Mouse (Mus musculus) spleen, adult 12 weeks (tissue): ENCODE measurements at regions not wholly inside any gene's neighbourhood (a gene's known extent, or its start where the extent isn't known, plus 50 kb on each side); places are given as distances from the start of the nearest gene placed in this dataset.

ENCODE experiments used
- DNase-seq: peaks from one replicate; pipeline ENCODE4 v3.0.0; 2022; ENCODE audit warnings: low spot score

DNA sequence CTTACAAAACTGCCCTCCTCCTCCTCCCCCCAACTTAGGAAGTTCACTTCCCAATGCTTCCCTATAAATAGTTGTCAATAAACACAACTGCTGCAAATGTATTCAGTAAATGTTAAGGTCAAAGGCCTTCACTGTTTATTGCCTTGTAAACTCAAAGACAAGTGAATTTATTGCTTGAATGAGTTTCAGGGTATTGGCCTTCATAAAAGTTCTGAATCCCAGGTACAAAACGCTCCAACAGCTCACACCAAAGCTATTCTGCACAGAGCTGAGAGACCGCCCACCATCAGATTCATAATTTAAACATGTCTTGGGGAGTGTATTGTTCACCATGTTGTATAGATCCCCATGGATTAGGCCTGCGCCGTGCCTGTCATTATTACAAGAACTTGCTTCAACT is 53.9 kb upstream of the Cdkn3 start:
- no peak for DNase-seq

DNA sequence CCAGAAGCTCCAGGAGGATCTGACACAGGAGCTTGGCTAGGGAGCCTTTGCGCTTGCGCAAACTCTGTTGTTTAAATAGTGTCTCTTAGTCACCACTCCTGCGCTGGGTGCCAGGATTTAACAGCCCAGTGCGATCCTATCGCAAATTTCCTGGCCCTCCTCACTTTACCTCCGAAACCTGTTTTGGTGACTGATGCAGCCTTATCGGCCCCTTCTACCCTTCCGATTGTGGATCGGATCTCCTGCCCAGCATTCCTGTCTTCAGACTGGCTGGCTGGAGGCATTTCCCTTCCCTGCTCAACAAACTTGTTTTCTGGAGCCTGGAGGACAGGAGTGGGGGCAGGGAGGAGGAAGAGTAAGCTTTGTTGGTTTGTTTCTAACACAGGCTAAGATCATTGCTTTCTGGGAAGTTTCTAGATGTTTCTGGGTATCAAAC is 56.0 kb upstream of the Cdkn3 start:
- DNase-seq: no peak

DNA sequence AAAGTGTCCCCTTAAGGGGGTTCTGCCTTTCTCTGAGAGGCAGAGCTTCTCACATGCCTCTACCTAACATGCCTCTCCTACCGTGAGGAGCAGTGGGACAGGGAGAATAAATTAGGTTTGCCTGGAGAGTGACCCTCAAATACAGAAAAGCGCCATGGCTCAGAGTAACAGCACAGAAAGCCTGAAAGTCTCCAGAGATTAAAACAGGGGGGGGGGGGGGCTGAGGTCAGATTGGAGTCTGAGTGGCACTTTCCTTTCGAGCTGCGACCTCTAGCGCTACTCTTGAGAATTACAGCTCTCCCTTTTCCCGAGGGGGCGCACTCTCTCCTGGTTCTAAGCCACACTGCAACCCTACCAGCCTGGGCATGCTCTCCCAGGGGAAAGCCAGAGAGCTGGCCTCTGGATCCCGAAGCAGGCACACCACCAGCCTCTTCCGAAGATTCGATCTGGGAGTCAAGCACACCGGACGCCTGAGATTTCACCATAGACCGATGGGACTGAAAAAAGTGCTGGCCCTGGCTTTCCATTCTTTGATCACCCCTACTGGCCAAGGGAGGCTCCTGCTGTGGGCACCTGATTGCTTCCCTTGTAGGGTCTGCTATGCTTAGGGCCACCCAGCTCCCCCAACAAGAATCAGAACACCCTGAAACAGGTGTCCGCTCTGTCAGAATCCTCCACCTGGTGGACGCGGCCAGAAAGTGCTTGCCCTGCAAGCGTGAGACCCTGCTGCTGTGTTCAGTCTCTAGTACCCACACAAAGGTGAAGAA is 57.5 kb upstream of the Cdkn3 start:
- no peak for DNase-seq

DNA sequence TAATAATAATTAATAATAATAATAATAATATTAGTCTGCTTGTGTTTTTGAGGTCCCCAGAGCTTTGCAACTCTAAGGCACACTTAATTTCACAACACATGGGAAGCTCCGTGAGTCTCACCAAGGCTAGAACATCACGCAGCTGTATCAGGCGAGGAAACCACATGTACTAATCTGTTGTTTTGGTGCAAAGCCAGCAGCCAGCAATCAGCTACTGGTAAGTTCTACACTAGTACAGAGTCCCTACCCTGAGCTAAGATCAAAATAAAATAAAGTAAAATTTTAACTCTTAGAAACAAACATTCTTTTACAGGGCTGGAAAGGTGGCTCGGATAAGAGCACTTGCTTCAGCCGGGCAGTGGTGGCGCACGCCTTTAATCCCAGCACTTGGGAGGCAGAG is 67.8 kb upstream of the Cdkn3 start:
- no peak for DNase-seq

DNA sequence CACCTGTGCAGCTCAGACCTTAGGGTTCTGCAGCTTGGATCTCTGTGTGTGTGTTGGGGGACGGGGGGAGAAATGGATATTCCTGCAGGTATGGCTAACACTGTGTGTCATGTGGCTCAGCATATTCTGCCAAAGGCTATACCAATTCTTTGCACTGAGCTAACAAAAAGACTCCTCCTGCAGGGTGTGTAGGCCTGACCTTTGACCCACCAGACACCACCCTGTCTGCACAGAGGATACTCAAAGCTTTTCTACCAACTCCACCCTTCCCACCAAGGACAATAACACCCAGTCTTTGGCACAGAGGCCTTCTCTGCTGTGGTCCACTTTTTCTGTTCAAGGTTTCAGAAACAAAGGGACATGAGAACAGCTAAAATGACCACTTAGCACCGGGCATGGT is 68.3 kb upstream of the Cdkn3 start:
- no peak for DNase-seq

DNA sequence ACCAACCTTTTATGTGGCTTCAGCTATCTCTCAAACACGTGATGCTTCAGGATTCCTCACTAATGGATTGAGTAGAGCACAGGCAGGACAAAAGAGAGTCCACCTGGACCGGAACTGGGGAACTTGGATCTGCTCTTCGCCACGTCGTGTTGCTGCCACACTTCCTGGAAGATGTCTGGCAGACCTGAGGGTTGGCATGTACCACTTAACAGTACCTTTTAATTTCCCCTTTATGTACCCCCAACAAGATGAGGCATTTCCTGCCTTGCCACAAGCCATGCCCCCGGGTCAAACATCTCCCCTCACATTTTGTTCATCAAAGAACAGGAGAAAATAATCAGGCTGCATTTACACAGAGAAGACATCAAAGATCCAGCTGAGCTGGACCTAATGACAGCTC is 77.6 kb upstream of the Cdkn3 start:
- DNase-seq: no peak

DNA sequence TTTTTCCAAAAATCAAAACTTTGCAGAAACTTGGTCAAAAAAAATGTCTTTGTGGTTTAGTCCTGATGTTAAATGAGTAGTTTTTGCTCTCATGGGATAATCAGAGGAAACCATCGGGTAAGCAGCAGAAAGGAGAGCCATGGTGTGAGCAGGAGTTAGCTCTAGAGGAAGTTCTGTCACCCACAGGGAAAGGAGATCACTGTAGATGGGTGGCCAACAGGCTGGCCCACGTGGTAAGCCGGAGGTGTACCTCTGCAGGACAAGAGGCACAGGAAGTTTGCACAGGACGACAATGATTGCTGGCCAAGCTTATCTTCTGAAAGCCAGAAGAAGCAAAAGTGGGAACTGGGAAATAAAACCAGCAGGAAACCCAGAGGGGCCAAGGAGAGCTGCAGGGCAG is 81.4 kb upstream of the Cdkn3 start:
- DNase-seq: no peak

DNA sequence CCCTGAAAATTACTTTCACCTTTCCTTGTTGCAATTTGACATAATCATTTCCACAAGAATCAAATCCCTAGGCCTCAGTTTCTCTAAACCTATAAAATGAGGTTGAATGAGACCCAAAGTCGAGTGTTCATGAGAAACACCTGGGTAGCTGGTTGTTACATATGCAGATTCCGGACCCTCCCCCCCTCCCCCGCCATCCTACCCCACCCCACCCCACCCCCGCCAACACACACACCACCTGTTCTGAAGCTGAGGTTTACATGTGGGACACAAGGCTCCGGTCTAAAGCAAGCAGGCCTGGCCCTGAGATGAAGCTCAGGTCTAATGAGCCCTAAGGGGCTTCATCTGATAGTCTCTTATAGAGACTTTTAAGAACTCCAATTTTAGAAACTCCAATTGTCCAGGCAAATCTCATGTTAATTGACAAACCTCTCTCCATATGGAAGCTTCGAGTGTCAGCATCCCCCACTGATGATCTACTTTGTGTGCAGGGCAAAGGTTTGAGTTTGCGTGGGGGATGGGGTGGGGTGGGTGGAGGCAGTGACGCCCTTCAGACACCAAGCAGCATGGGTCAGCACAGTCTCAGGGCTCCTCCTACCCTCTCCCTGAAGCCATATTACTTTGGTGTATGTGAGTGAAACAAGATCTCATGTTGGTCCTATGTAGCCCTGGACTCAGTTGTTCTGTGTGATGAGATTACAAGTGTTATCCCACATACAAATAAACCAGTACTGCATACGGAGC is 88.7 kb upstream of the Cdkn3 start:
- no peak for DNase-seq

DNA sequence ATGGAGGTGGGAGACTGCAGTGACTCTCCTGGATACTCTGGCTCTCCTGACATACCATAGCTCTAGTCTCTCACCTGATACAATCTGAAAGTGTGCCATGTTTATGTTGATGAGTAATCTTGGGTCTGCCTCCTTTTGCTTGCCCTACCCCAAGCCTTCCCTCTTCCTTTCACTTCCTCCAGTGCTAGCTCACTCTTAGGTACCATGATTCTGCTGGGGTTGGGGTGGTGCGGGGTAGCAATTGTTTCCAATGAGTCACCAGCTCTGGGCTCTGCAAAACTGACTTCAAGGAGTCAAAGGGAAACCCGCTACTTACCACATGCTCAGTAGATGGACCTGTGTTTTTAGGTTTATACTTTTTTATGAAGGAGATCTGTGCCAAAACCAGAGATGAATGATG is 89.3 kb upstream of the Cdkn3 start:
- no peak for DNase-seq

DNA sequence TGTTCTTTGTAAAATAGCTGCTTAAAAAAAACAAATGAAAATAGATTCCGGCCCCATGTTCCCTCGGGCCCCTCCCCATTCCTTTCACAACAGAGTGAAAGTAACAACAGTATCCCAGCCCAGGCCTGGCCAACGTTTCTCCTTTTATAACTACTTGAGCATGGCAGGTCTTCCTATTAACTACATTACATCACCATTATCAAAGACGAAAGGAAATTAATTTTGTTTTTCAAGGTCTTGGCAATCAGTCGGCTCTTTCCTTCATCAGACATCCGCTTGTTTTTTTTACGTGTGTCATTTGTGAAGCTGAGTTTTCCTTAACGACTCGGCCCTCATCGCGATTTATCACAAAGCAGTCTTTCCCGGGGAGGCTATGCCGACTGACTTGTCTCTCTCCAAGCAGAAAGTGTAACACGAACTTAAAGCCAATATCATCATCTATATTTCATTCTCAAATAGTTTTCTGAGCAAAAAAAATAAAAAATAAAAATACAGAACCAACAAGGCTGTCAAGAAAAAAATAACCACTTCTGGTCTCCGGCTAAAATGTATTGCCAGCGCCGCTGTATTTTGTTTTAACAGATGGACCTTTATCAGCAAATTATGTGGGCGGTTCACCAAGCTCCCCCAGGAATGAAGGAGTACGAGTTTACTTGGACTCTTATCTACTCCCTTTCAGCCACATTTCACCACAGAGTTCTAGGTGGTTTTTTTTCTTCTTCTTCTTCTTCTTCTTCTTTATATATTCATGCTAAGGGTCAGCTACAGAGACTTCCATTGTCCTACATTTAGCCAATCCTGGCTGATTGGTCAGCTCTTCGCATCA is 89.9 kb upstream of the Cdkn3 start:
- DNase-seq: no peak

DNA sequence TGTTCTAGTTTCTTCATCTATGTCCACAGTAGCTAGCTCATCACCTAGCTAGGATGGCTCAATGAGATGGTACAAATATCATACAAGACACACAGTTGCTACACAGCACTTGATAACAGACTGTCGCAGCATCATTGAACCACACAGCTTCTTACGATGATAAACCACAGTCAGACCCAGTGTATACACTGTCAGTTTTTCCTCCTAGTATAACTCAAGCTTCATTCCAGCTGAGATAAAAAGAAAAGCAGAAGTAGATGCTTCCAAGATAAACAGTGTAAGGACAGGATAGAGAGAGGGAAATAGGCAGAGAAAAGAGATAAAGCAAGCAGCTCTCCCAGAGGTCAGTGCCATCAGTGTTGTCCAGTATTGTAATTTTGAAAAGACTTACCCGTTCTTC is 92.1 kb upstream of the Cdkn3 start:
- DNase-seq: no peak

DNA sequence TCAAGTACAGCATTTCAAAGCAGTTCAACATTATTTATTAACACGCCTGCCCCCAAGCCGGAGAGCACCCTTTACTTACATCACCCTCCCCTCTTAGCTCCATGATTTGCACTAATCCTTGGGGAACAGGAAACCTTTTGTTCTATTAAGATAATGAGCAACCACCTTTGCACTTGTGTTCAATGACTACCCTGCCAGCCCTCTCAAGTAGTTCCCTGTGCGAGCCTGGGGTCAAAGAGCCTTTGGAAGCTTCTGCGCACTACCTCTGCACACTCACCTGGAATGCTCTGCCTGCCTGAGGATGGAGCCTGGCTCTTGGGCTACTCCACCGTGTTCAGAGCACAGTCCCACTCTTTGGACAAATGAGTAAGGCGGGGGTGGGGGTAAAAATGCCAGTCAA is 96.0 kb upstream of the Cdkn3 start:
- DNase-seq: no peak

DNA sequence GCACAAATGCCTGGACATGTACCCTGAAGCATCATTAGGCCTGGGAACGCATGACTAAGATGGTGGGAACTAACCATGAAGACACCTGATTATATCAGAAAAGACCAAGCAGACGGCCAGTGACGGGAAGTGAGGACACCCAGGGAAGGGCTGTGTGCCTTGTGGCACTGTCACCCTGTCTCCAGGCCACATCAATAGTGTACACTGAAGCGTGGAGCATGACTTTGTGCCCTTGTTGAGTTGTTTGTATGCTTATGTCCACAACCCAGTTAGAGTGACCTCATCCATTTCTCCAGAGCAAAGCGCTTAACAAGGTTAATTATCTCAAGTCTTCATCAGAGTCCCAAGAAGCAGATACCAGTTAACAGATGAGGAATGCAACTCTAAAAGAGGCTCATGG is 96.8 kb upstream of the Cdkn3 start:
- DNase-seq: no peak

DNA sequence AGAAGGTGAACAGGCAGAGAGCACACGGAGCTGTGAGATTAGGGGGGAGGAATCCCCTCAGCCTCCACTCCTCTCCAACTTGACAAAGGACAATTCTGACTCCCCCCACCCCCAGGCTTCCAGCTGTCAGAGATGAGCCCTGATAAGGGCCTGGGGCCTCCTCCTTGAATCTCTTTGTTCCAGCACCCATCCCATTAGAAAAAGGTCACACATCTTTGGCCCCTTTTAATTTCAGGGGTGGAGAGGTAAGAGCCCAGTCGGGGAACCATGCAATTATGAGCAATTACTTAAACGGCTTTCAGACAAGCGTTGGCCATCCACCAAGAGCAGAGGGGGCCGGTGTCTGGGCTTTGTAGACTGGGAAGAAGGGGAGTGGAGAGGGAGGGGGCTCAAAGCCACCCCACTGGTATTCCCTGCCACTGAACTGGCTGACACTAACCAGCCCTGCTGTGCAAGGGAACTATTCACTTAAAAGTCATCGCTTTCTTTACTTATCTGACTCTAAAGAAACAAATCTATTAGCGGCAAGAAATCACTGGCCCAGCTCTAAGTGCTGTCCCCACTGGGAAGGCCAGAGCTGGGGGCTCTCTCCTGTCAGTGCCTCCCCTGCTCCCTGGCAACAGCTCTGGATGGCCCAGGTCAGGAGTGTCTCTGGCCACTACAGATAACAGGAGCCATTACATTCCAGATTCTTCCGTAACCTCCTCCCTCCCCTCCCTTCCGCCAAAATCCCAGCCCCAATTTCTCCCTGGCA is 98.4 kb upstream of the Cdkn3 start:
- no peak for DNase-seq

DNA sequence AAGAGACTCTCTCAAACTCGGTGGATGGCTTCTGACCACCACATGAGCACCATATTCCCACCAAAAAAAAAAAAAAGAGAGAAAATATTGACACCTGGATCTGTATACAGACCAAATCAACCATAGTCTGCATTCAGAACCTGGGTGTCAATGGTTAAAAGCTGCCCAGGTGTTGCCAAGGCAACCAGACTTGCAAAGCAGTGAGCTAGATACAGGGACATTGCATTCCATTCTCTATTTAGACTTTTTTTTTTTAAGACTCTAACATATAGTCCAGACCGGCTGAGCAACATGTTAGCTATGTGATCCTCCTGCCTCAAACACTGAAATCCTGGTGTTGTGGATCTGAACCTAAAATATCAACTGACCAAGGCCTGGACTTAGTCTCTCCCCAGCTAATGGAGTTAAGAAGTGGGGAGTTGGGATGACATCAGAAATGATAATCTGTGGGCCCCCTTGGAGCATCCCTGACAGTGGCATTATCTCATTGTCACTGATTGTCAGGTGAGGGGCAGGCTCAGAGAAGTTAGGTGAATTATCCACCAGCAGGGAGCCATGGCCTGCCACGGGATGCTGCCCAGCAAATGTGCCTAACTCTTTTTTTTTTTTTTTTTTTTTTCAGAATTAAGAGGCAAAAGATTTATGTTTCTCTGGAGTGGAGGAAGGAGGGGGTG is 99.1 kb upstream of the Cdkn3 start:
- DNase-seq: no peak

DNA sequence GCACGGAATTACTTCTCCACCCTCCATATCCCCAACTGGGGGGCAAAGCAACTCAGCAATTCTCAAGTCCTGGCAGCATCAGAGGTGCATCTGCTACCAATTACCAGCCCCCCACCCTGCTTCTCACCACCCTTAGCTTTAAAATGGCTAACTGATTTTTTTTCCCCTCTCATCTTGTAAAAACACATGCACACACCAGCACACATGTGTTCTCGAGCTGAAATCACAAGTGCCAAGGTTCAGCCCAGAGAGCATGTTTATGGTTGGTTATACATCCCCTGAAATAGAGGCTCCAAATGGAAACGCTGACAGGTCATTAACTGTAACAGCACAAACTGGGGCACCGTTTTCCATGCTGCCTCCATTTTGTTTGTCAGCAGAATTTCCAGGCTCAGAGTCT is 101.0 kb upstream of the Cdkn3 start:
- no peak for DNase-seq

DNA sequence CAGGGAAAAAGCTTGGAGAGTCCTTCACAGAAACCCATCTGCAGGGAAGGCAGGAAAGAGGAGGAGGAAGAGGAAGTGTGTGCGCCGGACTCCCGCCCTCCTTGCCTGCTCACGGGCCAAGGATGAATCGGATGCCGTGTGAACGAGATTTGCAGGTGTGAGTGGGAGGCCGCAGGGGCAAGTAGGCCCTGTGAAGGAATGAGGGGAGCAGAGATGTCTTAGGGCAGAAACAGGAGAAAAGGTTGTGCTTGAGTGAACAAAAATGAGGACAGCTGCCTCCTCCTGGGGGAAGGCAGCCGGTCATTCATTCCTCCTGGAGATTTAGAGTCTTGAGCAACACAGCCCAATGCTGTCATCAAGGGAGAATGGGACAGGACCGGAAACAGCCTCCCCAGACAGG is 104.1 kb upstream of the Cdkn3 start:
- DNase-seq: no peak

DNA sequence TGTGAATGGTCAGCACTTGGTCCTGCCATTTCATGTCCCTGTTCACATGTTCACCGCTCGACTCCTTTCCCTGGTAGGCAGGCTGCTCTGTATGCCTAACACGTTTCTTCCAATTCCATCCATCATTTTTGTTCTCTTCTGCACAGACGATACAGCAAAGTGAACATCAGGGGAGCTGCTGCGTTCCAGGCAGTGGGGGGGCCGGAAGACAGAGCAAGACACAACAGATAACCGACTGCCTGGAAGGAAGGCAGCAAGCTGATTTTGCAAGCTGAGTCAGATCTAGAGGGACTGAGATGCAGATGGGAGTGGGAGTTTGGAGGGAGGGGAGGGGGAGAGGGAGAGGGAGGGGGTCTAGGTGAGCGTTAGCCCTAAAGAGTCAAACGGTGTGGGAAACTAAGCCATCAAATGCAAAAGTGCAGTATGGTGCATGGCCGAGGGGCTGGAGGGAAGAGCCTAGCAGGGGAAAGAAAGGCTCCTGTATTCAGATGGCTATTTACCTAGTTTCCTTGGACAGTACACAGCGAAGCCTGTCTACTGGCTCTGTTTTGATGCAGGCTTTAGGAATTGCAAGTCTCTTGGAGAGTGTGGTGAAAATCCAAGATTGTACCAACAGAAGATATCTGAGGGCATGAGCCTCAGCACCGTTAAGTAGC is 112.9 kb upstream of the Cdkn3 start:
- DNase-seq: no peak

DNA sequence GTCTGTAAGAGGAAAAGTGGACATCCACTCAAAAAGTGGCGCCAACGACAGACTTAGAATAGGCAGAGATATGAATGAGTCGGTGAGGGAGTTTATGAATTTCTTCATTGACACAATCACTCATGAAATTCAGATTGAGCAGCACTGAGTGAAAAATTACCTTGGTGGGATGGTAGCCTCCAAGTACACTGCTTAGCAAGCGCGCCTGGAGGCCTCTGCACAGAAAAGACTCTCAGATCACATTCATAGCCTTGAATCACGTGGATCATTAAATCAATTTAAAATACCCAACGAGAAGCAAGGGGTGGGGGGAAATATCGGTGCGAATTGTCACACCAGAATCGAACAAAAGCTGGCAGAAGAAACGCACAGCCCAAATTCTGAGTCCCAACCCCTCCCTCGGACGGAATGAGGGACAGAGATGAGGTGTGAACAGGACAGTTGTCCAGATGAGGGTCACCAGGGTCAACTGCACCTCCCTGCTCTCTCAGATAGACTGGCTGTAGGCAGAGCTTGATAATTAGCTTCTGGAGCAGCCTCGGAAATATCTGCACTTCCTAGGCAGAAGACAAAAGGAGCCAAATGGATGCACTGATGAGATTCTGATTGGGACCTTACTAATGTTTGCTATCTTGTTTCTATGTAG is 113.5 kb upstream of the Cdkn3 start:
- no peak for DNase-seq

DNA sequence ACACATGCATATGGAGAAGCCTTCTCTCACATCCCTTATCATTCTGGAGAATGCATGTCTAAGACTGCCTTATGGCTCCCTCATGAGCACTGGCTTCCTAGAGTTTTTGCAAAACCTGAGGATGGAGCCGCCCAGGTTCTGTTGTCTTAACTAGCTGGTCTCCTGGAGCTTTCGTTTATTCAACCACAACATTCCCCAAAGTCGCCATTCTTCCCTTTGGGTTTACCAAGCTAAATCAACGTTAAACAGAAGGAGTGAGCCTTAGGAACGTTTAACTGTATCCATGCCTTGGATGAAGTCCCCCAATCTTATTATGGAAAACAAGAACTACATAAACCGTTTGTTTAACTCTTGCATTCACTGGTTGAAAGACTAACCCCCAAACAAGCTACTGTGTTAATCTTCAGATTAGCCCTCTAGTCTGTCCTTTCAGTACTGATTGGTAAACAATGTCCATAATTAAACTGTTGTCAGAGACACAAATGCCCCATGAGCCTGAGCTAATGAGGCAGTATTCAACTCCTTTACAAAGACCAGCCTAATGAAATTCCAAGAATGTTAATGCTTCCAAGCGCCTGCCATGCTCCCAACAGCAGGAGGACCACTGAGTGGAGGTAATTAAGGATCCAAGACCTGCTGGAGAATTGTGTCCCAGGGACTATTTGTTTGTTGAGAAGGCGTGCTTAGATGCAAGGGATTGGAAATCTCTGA is 121.1 kb upstream of the Cdkn3 start:
- DNase-seq: no peak
